Mouse (Mus musculus) CH12.LX (cell line): ENCODE measurements around the gene Bcl2l2. TPM values are rescaled to one million over a fixed set of nuclear protein-coding genes. Genes with fewer than 3 reads are reported as not detected.
A peak's percentile ranks its signal among the peaks of the same experiment; 100 is the strongest.

ENCODE experiments used
- DNase-seq: peaks from one replicate; pipeline ENCODE4 v3.0.0-alpha.2; 2013; ENCODE audit errors: extremely low read depth
- H3K27ac ChIP-seq: 2 replicates; pipeline ENCODE4 v1.5.1; 2012; ENCODE audit warnings: low read depth, mild to moderate bottlenecking, control low read depth, moderate library complexity; ENCODE audit not compliant: insufficient read depth
- H3K27me3 ChIP-seq: replicated peaks from 2 replicates; pipeline ENCODE3; 2012; ENCODE audit warnings: inconsistent platforms
- H3K36me3 ChIP-seq, 2 experiments: replicated peaks in 1 of 2; 2 replicates each; pipeline versions ENCODE3 to v1.6.1; 2012; ENCODE audit warnings: inconsistent platforms in 1 of 2, low read length in 1 of 2, mild to moderate bottlenecking in 1 of 2, mixed read lengths in 1 of 2, moderate library complexity in 1 of 2; ENCODE audit not compliant: control insufficient read depth in 1 of 2, insufficient read depth in 1 of 2
- H3K4me1 ChIP-seq, 2 experiments: 2 replicates each; pipeline ENCODE4 v1.6.1; 2012; ENCODE audit warnings: inconsistent platforms in 1 of 2, moderate library complexity in 1 of 2; ENCODE audit not compliant: insufficient read depth in 2 of 2, control insufficient read depth in 1 of 2
- H3K4me2 ChIP-seq: 2 replicates; pipeline ENCODE4 v1.6.1; 2012; ENCODE audit warnings: low read depth, mild to moderate bottlenecking, control low read depth; ENCODE audit not compliant: poor library complexity, insufficient read depth, severe bottlenecking
- H3K4me3 ChIP-seq, 3 experiments: fragments of 150-350 bp in 1 of 3; sonication (generic) in 1 of 3; replicated peaks in 1 of 3; 2 replicates each; pipeline versions ENCODE3 to v1.5.1; 2011 to 2012; ENCODE audit warnings: low read depth in 2 of 3, low read length in 2 of 3, mild to moderate bottlenecking in 2 of 3, moderate library complexity in 2 of 3, control low read depth in 1 of 3, improper control_type of control experiment in 1 of 3, inconsistent platforms in 1 of 3, mixed read lengths in 1 of 3; ENCODE audit not compliant: poor library complexity in 1 of 3
- H3K79me2 ChIP-seq: replicated peaks from 2 replicates; pipeline ENCODE4 v1.6.1; 2012; ENCODE audit warnings: mild to moderate bottlenecking, moderate library complexity; ENCODE audit not compliant: control insufficient read depth, poor library complexity, insufficient read depth, severe bottlenecking; ENCODE audit errors: extremely low read depth
- H3K9ac ChIP-seq: 2 replicates; pipeline ENCODE4 v1.6.1; 2012; ENCODE audit warnings: low read depth, mild to moderate bottlenecking, control low read depth, moderate library complexity; ENCODE audit not compliant: insufficient read depth
- H3K9me3 ChIP-seq: replicated peaks from 2 replicates; pipeline ENCODE3; 2012; ENCODE audit warnings: low read length, inconsistent platforms, mixed read lengths
- CHD2 ChIP-seq: IDR thresholded peaks from 2 replicates; pipeline ENCODE4 v1.6.1; 2011; ENCODE audit warnings: low read length, improper control_type of control experiment
- CTCF ChIP-seq, 2 experiments: IDR thresholded peaks in 1 of 2; conservative IDR thresholded peaks in 1 of 2; 2 replicates each; pipeline ENCODE4 v1.5.1; 2011 to 2012; ENCODE audit warnings: low read depth in 2 of 2, low read length in 2 of 2, improper control_type of control experiment in 1 of 2, inconsistent platforms in 1 of 2, mild to moderate bottlenecking in 1 of 2, moderate library complexity in 1 of 2
- EP300 ChIP-seq: IDR thresholded peaks from 2 replicates; pipeline ENCODE4 v1.6.1; 2011; ENCODE audit warnings: low read length, improper control_type of control experiment
- ETS1 ChIP-seq: conservative IDR thresholded peaks from 2 replicates; pipeline ENCODE4 v1.6.1; 2012; ENCODE audit warnings: low read depth, mild to moderate bottlenecking, inconsistent platforms, low read length, improper control_type of control experiment, moderate library complexity
- JUND ChIP-seq: conservative IDR thresholded peaks from 2 replicates; pipeline ENCODE4 v1.6.1; 2011; ENCODE audit warnings: low read depth, low read length, improper control_type of control experiment
- MAFK ChIP-seq: IDR thresholded peaks from 2 replicates; pipeline ENCODE4 v1.6.1; 2011; ENCODE audit warnings: low read length, improper control_type of control experiment; ENCODE audit not compliant: insufficient replicate concordance
- MAX ChIP-seq: IDR thresholded peaks from 2 replicates; pipeline ENCODE4 v1.6.1; 2011; ENCODE audit warnings: low read length, improper control_type of control experiment
- MAZ ChIP-seq: IDR thresholded peaks from 2 replicates; pipeline ENCODE4 v1.6.1; 2012; ENCODE audit warnings: low read depth, mild to moderate bottlenecking, inconsistent platforms, low read length, improper control_type of control experiment, moderate library complexity
- MYC ChIP-seq: IDR thresholded peaks from 2 replicates; pipeline ENCODE4 v1.6.1; 2011; ENCODE audit warnings: low read depth, mild to moderate bottlenecking, improper control_type of control experiment, low read length
- RAD21 ChIP-seq: IDR thresholded peaks from 2 replicates; pipeline ENCODE4 v1.6.1; 2011; ENCODE audit warnings: low read depth, mild to moderate bottlenecking, low read length, improper control_type of control experiment, moderate library complexity
- SIN3A ChIP-seq: IDR thresholded peaks from 2 replicates; pipeline ENCODE4 v1.6.1; 2012; ENCODE audit warnings: low read length, improper control_type of control experiment, inconsistent platforms
- SMC3 ChIP-seq: IDR thresholded peaks from 2 replicates; pipeline ENCODE4 v1.6.1; 2011; ENCODE audit warnings: low read depth, low read length, improper control_type of control experiment
- UBTF ChIP-seq: IDR thresholded peaks from 2 replicates; pipeline ENCODE4 v1.6.1; 2012; ENCODE audit warnings: low read depth, mild to moderate bottlenecking, inconsistent platforms, low read length, improper control_type of control experiment, moderate library complexity
- USF2 ChIP-seq: conservative IDR thresholded peaks from 2 replicates; pipeline ENCODE4 v1.6.1; 2011; ENCODE audit warnings: low read depth, low read length, improper control_type of control experiment
- ZC3H11A ChIP-seq: IDR thresholded peaks from 2 replicates; pipeline ENCODE4 v1.6.1; 2012; ENCODE audit warnings: low read depth, mild to moderate bottlenecking, inconsistent platforms, low read length, improper control_type of control experiment
- ZNF384 ChIP-seq: IDR thresholded peaks from 2 replicates; pipeline ENCODE4 v1.6.1; 2012; ENCODE audit warnings: low read depth, low read length, improper control_type of control experiment, inconsistent platforms
- dilution Hi-C: fragments of 300-500 bp; cut with MboI; formaldehyde crosslinking; loops from 2 replicates; pipeline ENCODE4 v1.14.3; 2020; ENCODE audit warnings: low sequenced_read_pairs; ENCODE audit not compliant: extremely low pct_unique_long_range_greater_than_20kb, extremely low pct_ligation_motif_present
- in situ Hi-C: fragments of 300-500 bp; cut with MboI; formaldehyde crosslinking; loops from 3 replicates; pipeline ENCODE4 v1.14.3; 2019; ENCODE audit warnings: low sequenced_read_pairs, low pct_ligation_motif_present, low pct_unique_long_range_greater_than_20kb, mixed read lengths
- polyA plus RNA-seq: library from polyadenylated mRNA; unstranded; fragments of >175 nt; gene quantifications from 2 replicates; pipeline ENCODE4 v1.2.1, GENCODE M21; 2012; ENCODE audit warnings: low read depth; ENCODE audit not compliant: insufficient read length
- total RNA-seq, 2 experiments: library from RNA; depleted of rRNA; stranded (reverse); fragments of 300-350 nt in 1 of 2; fragments of >200 nt in 1 of 2; gene quantifications; 2 replicates each; pipeline ENCODE4 v1.2.3; 2012 to 2014

Bcl2l2 gene
- total and polyA plus RNA-seq, 3 experiments = 0.50 to 6.2 (median 0.76) TPM

GRCm38 (mm10) chr14:54924641-54925348 lies 41.6 kb downstream of the Bcl2l2 start:
- no peak for DNase-seq
- Histone ChIP-seq H3K4me3 (no peak overlapping the region), H3K4me2 (peak overlapping the region; percentile 39; the same call in 1 of the 2 replicates), H3K4me1 (peaks cover 0 to 5% of the 10 kb centered on the region in 2 experiments; a peak in 1 of 4 replicates), H3K36me3 (no peaks in the 10 kb centered on the region), H3K9ac (no peak overlapping the region), H3K27ac (no peak overlapping the region), H3K79me2 (no peaks in the 10 kb centered on the region), H3K27me3 (peaks cover 94% of the 10 kb centered on the region), H3K9me3 (peaks cover 4% of the 10 kb centered on the region)
- TF ChIP-seq CHD2 = no peak
- TF ChIP-seq MAZ = no peak
- TF ChIP-seq ZNF384 = no peak
- dilution Hi-C loops (no loop called here), in situ Hi-C loops (no loop called here)

GRCm38 (mm10) chr14:54925349-54926342 lies 42.5 kb downstream of the Bcl2l2 start, which contains the start of gene Efs:
TSS of gene Efs (minus strand) at chr14:54926126.
- Histone ChIP-seq H3K4me3 (no peak within 1 kb of the TSS), H3K9ac (no peak within 1 kb of the TSS), H3K9me3 (peaks cover 4% of the 10 kb centered on the region), H3K79me2 (no peaks in the 10 kb centered on the region), H3K4me2 (no peak within 1 kb of the TSS), H3K27me3 (peaks cover 94% of the 10 kb centered on the region), H3K4me1 (peaks cover 0 to 5% of the 10 kb centered on the region in 2 experiments; a peak in 1 of 4 replicates), H3K27ac (no peak within 1 kb of the TSS), H3K36me3 (no peaks in the 10 kb centered on the region)
- in situ Hi-C loops = no loop called here
- no peak for DNase-seq
- dilution Hi-C loops = no loop called here
- TF ChIP-seq UBTF = no peak
- no peak for TF ChIP-seq ZC3H11A
- TF ChIP-seq SMC3 = no peak
- TF ChIP-seq ETS1 = no peak
- TF ChIP-seq RAD21 = no peak
- no peak for TF ChIP-seq MAFK
- no peak for TF ChIP-seq USF2
- TF ChIP-seq SIN3A = no peak
- no peak for TF ChIP-seq CTCF (conservative IDR thresholded peaks at IDR 0.05 in 1 of 2, IDR thresholded peaks at IDR 0.05 in 1 of 2; ENCODE audit: low read depth in 2 of 2, low read length in 2 of 2)
- TF ChIP-seq MYC = no peak
- no peak for TF ChIP-seq MAX
- TF ChIP-seq JUND = no peak
- no peak for TF ChIP-seq EP300
